Mouse (Mus musculus) liver, embryonic 12.5 days (tissue): ENCODE measurements around the gene Dlx3. TPM values are rescaled to one million over a fixed set of nuclear protein-coding genes. Genes with fewer than 3 reads are reported as not detected.

Source experiments
- polyA plus RNA-seq: library from polyadenylated mRNA; unstranded; fragments of >200 nt; fragmentation: Nextera tagmentation; extraction: Ambion mirVana; gene quantifications from 2 replicates; pipeline ENCODE4 v1.2.1, GENCODE M21; 2016

Gene Dlx3
- polyA plus RNA-seq, 1 experiment from 2014 or later, result 0.05 TPM

Other genes with a start within 250 kb of the Dlx3 start
- 135 and 153 TPM in 2 replicates for gene Col1a1, start 183.9 kb upstream of the Dlx3 start, polyA plus RNA-seq
- gene Hils1, start 152.5 kb upstream of the Dlx3 start, polyA plus RNA-seq, result not detected in 2 replicates
- 0.17 TPM in 1 of 2 replicates, not detected in the other for gene Sgca, start 143.8 kb upstream of the Dlx3 start, polyA plus RNA-seq
- gene Ppp1r9b, start 129.1 kb upstream of the Dlx3 start, polyA plus RNA-seq, result 13.4 and 14.1 TPM in 2 replicates
- gene Samd14, start 110.2 kb upstream of the Dlx3 start, polyA plus RNA-seq, result 53.8 and 56.7 TPM in 2 replicates
- gene Pdk2, start 78.8 kb upstream of the Dlx3 start, polyA plus RNA-seq, result 10.0 and 11.0 TPM in 2 replicates
- 2.8 and 3.6 TPM in 2 replicates for gene Itga3, start 43.3 kb upstream of the Dlx3 start, polyA plus RNA-seq
- 0.06 TPM in 1 of 2 replicates, not detected in the other for gene Dlx4, start 26.1 kb downstream of the Dlx3 start, polyA plus RNA-seq
- gene Tac4, start 141.4 kb downstream of the Dlx3 start, polyA plus RNA-seq, result 0.10 TPM in 1 of 2 replicates, not detected in the other
- gene Kat7, start 190.1 kb downstream of the Dlx3 start, polyA plus RNA-seq, result 48.1 and 49.5 TPM in 2 replicates
- gene Fam117a, start 216.9 kb downstream of the Dlx3 start, polyA plus RNA-seq, result 59.0 and 62.7 TPM in 2 replicates